Mouse (Mus musculus): ENCODE data around the gene Ccnd2.
A peak's percentile ranks its signal among the peaks of the same experiment; 100 is the strongest.

The Ccnd2 gene

GRCm38 (mm10) chr6:127108368-127109060, 43.5 kb downstream of the Ccnd2 start:
- DNase-seq: no peak

- no peak for DNase-seq
These were observed 44.6 kb downstream of the Ccnd2 start for GRCm38 (mm10) chr6:127107413-127107812.

- peak; percentile 22 to 27 for DNase-seq
These were observed 45.3 kb downstream of the Ccnd2 start for GRCm38 (mm10) chr6:127106726-127107125.

- no peak for DNase-seq
These were observed 45.8 kb downstream of the Ccnd2 start for GRCm38 (mm10) chr6:127106189-127106588.

- DNase-seq: peak; percentile 68 to 80
These were observed 46.9 kb downstream of the Ccnd2 start for GRCm38 (mm10) chr6:127105107-127105506.

GRCm38 (mm10) chr6:127104396-127105029, 47.5 kb downstream of the Ccnd2 start:
- DNase-seq: no peak

GRCm38 (mm10) chr6:127103506-127104275, 48.3 kb downstream of the Ccnd2 start:
- DNase-seq: no peak

GRCm38 (mm10) chr6:127094565-127094964, 57.4 kb downstream of the Ccnd2 start:
- DNase-seq: peak; percentile 59 to 67

GRCm38 (mm10) chr6:127086739-127087138, 65.3 kb downstream of the Ccnd2 start:
- DNase-seq: peak; percentile 76 to 84

- no peak for DNase-seq
These were observed 70.2 kb downstream of the Ccnd2 start for GRCm38 (mm10) chr6:127081820-127082219.

- peak; percentile 86 to 87 for DNase-seq
These were observed 71.9 kb downstream of the Ccnd2 start for GRCm38 (mm10) chr6:127079867-127080731.
